Mouse (Mus musculus) bone marrow, adult 2 months (tissue): ENCODE measurements around the gene Hnmt.

ENCODE experiments used
- CTCF ChIP-seq: fragments of 200-500 bp; IDR thresholded peaks from 2 replicates; pipeline ENCODE4 v1.5.1; 2011; ENCODE audit warnings: low read length, control low read depth; ENCODE audit not compliant: control insufficient read depth, insufficient read depth
- POLR2A ChIP-seq: fragments of 200-500 bp; IDR thresholded peaks from 2 replicates; pipeline ENCODE4 v1.6.1; 2011; ENCODE audit warnings: low read depth, mild to moderate bottlenecking, control low read depth, low read length, borderline replicate concordance; ENCODE audit not compliant: control insufficient read depth

DNA sequence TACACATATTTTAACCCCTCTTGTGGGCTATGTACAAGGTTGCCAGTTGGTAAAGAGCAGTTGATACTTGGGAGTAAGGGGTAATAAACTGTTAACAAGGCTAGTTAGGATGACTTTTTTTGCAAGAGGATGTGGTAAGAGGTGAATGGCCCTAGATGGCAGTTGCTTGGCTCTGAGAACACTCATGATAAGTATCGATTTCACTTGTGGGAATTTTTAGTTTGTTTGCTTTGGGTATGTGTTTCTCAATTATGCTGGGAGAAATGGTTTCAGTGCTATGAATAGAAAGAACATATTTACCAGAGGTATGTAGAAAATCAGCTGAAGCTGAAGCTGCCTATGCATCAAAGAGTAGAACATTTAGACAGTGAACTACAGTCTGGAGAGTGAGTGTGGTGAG, 6.3 kb downstream of the Hnmt start:
- TF ChIP-seq POLR2A (no peak), CTCF (no peak)
